Mouse (Mus musculus): ENCODE data around the gene Arid1a.

- TF ChIP-seq CTCF (IDR thresholded peaks at IDR 0.05; ENCODE audit: insufficient read depth, low read length) (no peak), POLR2A (IDR thresholded peaks at IDR 0.05; ENCODE audit: borderline replicate concordance, extremely low read depth, low read depth, low read length) (no peak)
Observed at GRCm38 (mm10) chr4:133680206-133680786, 76.3 kb downstream of the Arid1a start.
